Mouse (Mus musculus): Measurements from ENCODE around the gene Olfr958.

The Olfr958 gene

GRCm38 (mm10) chr9:39553946-39554345 is at the start of gene Olfr958:
Gene Olfr958 (minus strand): TSS chr9:39554054.
- DNase-seq (ENCODE audit: low spot score in 2 of 2) = no peak

GRCm38 (mm10) chr9:39603333-39603845 is 49.5 kb upstream of the Olfr958 start:
- DNase-seq (ENCODE audit: low spot score in 2 of 2) = no peak

- peak; percentile 25 to 27 for DNase-seq (ENCODE audit: low spot score in 2 of 2)
Measured at GRCm38 (mm10) chr9:39602536-39603332, 48.9 kb upstream of the Olfr958 start.

GRCm38 (mm10) chr9:39577050-39577449 is 23.2 kb upstream of the Olfr958 start:
- DNase-seq (ENCODE audit: low spot score in 2 of 2) = no peak

- DNase-seq (ENCODE audit: low spot score in 2 of 2) = no peak
Measured at GRCm38 (mm10) chr9:39575469-39575868, 21.6 kb upstream of the Olfr958 start, which contains the start of gene Olfr959. Gene Olfr959 (minus strand): TSS chr9:39575569.

GRCm38 (mm10) chr9:39558349-39558647 is 4.4 kb upstream of the Olfr958 start:
- no peak for DNase-seq (ENCODE audit: low spot score in 2 of 2)

- peak; percentile 8 to 22 for DNase-seq (ENCODE audit: low spot score in 2 of 2)
Measured at GRCm38 (mm10) chr9:39557529-39558348, 3.9 kb upstream of the Olfr958 start.

GRCm38 (mm10) chr9:39550806-39551205 is 3.0 kb downstream of the Olfr958 start:
- peak in 1 of 2 experiments; percentile 3 for DNase-seq (ENCODE audit: low spot score in 2 of 2)

- DNase-seq (ENCODE audit: low spot score in 2 of 2) = no peak
Measured at GRCm38 (mm10) chr9:39523616-39524285, 30.1 kb downstream of the Olfr958 start.

- no peak for DNase-seq (ENCODE audit: low spot score in 2 of 2)
Measured at GRCm38 (mm10) chr9:39518595-39518994, 35.3 kb downstream of the Olfr958 start.

- DNase-seq (ENCODE audit: low spot score in 2 of 2) = no peak
Measured at GRCm38 (mm10) chr9:39515531-39515930, 38.3 kb downstream of the Olfr958 start, which contains the start of gene Olfr957. Gene Olfr957 (minus strand): TSS chr9:39515809.

- DNase-seq (ENCODE audit: low spot score in 2 of 2) = no peak
Measured at GRCm38 (mm10) chr9:39509412-39509811, 44.4 kb downstream of the Olfr958 start.

- peak; percentile 36 to 70 for DNase-seq (ENCODE audit: low spot score in 2 of 2)
Measured at GRCm38 (mm10) chr9:39508998-39509397, 44.9 kb downstream of the Olfr958 start.
